Mouse (Mus musculus): ENCODE results near the gene Sirt7.

Gene Sirt7

DNA sequence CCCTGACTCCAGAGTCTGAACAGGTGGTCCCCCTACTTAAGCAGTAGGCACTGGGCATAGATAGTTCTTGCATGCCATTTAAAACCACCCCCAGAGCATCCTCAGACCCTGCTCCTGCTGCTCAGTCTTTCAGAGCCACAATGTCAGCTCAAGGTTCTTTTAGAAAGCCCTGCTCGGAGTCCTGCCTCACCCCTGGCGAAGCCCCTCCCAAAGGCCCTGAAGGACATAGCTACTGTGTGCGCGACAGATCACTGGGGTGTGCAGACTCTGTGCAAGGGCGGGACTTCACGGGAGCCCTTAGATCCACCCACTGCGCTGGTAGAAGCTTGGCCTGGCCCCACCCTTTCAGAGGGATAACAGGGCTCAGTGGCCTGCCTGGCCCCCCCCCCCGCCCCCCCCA, 15.8 kb downstream of the Sirt7 start:
- no peak for TF ChIP-seq POU5F1 (IDR thresholded peaks at IDR 0.05; ENCODE audit: borderline replicate concordance, low read length)
- TF ChIP-seq CTCF (conservative IDR thresholded peaks at IDR 0.05; ENCODE audit: low read length) = no peak
- no peak for TF ChIP-seq NANOG (IDR thresholded peaks at IDR 0.05; ENCODE audit: borderline replicate concordance, low read length)
- Histone ChIP-seq H3K4me3 (replicated peaks; ENCODE audit: low read length) (peak overlapping the region; percentile 72), H3K9me3 (ENCODE audit: low read length) (no peaks in the 10 kb centered on the region), H3K4me1 (replicated peaks; ENCODE audit: low read depth, low read length) (peaks cover 81% of the 10 kb centered on the region), H3K27me3 (ENCODE audit: insufficient read depth, low read length) (0 out of 2 replicates have a peak, but pooled peaks cover 2% of the 10 kb centered on the region), H3K36me3 (ENCODE audit: insufficient read depth, low read length) (peaks cover 79% of the 10 kb centered on the region)

DNA sequence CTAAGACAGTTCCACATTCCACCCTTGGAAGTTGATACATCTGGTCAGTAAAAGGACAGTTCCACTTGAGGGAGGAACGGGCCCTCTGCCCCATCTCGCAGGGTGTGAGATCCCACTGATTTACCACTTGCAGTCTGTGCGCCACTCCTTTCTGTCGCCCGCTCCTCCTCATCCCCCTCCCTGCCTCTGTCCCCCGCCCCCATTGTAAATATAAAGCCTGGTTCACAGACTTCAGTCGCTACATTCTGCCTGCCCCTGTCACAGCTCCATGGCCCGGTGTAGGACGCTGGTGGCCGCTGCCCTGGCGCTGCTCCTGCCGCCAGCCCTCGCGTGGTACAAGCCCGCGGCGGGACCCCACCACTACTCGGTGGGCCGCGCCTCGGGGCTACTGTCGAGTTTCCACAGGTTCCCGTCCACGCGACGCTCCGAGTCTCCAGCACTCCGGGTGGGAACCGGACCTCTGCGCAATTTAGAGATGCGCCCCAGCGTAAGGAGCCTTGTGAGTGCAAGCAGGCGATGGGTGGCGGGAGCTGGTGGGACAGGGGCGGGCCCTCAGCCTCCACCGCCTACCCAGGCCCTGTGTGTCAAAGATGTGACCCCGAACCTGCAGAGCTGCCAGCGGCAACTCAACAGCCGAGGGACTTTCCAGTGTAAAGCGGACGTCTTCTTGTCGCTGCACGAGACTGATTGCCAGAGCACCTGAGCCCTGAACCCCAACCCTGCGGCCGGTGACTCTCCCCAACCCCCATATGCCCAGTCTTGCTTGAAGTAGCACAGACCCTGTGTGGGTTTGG, 16.6 kb downstream of the Sirt7 start, which contains the start of gene Npb:
Gene Npb, plus strand, starts transcription at position 237 of the 794 bp plus-strand sequence.
- 0 out of 2 replicates have a peak, but pooled peaks cover 2% of the 10 kb centered on the region for H3K27me3 ChIP-seq (ENCODE audit: insufficient read depth, low read length)
- peak within 1 kb of the TSS; percentile 72 for H3K4me3 ChIP-seq (replicated peaks; ENCODE audit: low read length)
- H3K36me3 ChIP-seq (ENCODE audit: insufficient read depth, low read length) = peaks cover 79% of the 10 kb centered on the region
- H3K4me1 ChIP-seq (replicated peaks; ENCODE audit: low read depth, low read length) = peaks cover 73% of the 10 kb centered on the region
- H3K9me3 ChIP-seq (ENCODE audit: low read length) = no peaks in the 10 kb centered on the region
- TF ChIP-seq NANOG (IDR thresholded peaks at IDR 0.05; ENCODE audit: borderline replicate concordance, low read length) = no peak
- no peak for TF ChIP-seq CTCF (conservative IDR thresholded peaks at IDR 0.05; ENCODE audit: low read length)
- no peak for TF ChIP-seq POU5F1 (IDR thresholded peaks at IDR 0.05; ENCODE audit: borderline replicate concordance, low read length)

DNA sequence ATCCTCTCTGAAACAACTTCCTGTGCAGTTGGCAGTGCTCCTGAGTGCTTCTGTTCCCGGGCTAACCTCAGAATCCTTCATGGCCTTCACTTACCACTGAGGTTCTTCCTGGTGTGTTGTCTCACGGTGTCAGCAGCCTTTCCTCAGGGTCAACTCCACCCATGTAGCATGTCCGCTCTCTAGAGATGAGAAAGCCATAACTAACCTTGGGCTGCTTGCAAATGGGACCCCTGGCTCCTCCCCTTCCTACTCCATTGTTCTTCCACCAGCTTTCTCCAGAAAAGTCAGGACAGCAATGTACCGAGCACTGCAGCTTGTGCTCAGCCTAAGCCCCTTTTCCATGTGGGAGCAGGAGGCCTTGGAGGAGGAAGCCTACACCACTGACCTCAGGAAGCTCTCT, 18.3 kb downstream of the Sirt7 start:
- H3K4me1 ChIP-seq (replicated peaks; ENCODE audit: low read depth, low read length) = peaks cover 63% of the 10 kb centered on the region
- H3K4me3 ChIP-seq (replicated peaks; ENCODE audit: low read length) = 0 out of 2 replicates have a peak overlapping the region, but pooled peaks have one; percentile 13
- no peak for TF ChIP-seq CTCF (conservative IDR thresholded peaks at IDR 0.05; ENCODE audit: low read length)
- TF ChIP-seq NANOG (IDR thresholded peaks at IDR 0.05; ENCODE audit: borderline replicate concordance, low read length) = no peak
- TF ChIP-seq POU5F1 (IDR thresholded peaks at IDR 0.05; ENCODE audit: borderline replicate concordance, low read length) = no peak
- H3K9me3 ChIP-seq (ENCODE audit: low read length) = no peaks in the 10 kb centered on the region
- 0 out of 2 replicates have a peak, but pooled peaks cover 2% of the 10 kb centered on the region for H3K27me3 ChIP-seq (ENCODE audit: insufficient read depth, low read length)
- peaks cover 79% of the 10 kb centered on the region for H3K36me3 ChIP-seq (ENCODE audit: insufficient read depth, low read length)

DNA sequence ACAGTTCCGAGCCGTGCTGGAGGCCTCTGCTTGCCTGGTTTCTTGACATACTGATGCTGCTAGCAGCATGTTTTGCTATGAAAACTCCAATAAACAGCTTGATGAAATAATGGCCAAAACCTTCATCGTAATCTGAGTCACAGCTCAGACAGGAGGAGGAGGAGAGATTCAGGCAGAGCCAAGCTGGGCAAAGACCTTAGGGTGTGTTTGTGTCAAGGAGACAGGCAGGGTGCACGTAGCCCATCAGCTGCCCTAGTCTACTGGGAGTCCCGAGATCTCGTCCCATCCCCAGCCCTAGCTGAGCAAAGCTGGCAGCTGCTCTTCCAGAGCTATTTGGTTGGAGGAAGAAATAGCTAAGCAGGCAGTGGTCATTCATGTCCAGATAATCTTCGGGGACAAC, 19.4 kb downstream of the Sirt7 start:
- no peak overlapping the region for H3K4me3 ChIP-seq (replicated peaks; ENCODE audit: low read length)
- TF ChIP-seq NANOG (IDR thresholded peaks at IDR 0.05; ENCODE audit: borderline replicate concordance, low read length) (no peak), POU5F1 (IDR thresholded peaks at IDR 0.05; ENCODE audit: borderline replicate concordance, low read length) (no peak), CTCF (conservative IDR thresholded peaks at IDR 0.05; ENCODE audit: low read length) (no peak)
- no peaks in the 10 kb centered on the region for H3K9me3 ChIP-seq (ENCODE audit: low read length)

GRCm38 (mm10) chr11:120603545-120603944, 21.5 kb downstream of the Sirt7 start:
- TF ChIP-seq CTCF (conservative IDR thresholded peaks at IDR 0.05; ENCODE audit: low read length) = no peak
- TF ChIP-seq NANOG (IDR thresholded peaks at IDR 0.05; ENCODE audit: borderline replicate concordance, low read length) = no peak
- no peak for TF ChIP-seq POU5F1 (IDR thresholded peaks at IDR 0.05; ENCODE audit: borderline replicate concordance, low read length)
- peaks cover 81% of the 10 kb centered on the region for H3K36me3 ChIP-seq (ENCODE audit: insufficient read depth, low read length)
- H3K9me3 ChIP-seq (ENCODE audit: low read length) = no peaks in the 10 kb centered on the region
- H3K4me1 ChIP-seq (replicated peaks; ENCODE audit: low read depth, low read length) = peaks cover 48% of the 10 kb centered on the region
- no peak overlapping the region for H3K4me3 ChIP-seq (replicated peaks; ENCODE audit: low read length)
- 0 out of 2 replicates have a peak, but pooled peaks cover 2% of the 10 kb centered on the region for H3K27me3 ChIP-seq (ENCODE audit: insufficient read depth, low read length)

More for the DNA sequence above, 19.4 kb downstream of the Sirt7 start:
- Histone ChIP-seq H3K27me3 (ENCODE audit: insufficient read depth, low read length) (0 out of 2 replicates have a peak, but pooled peaks cover 2% of the 10 kb centered on the region), H3K36me3 (ENCODE audit: insufficient read depth, low read length) (peaks cover 78% of the 10 kb centered on the region), H3K4me1 (replicated peaks; ENCODE audit: low read depth, low read length) (peaks cover 54% of the 10 kb centered on the region)

GRCm38 (mm10) chr11:120600716-120601115, 24.3 kb downstream of the Sirt7 start:
- Histone ChIP-seq H3K9me3 (ENCODE audit: low read length) (no peaks in the 10 kb centered on the region), H3K27me3 (ENCODE audit: insufficient read depth, low read length) (no peaks in the 10 kb centered on the region), H3K36me3 (ENCODE audit: insufficient read depth, low read length) (peaks cover 82% of the 10 kb centered on the region), H3K4me1 (replicated peaks; ENCODE audit: low read depth, low read length) (peaks cover 37% of the 10 kb centered on the region), H3K4me3 (replicated peaks; ENCODE audit: low read length) (no peak overlapping the region)
- TF ChIP-seq CTCF (conservative IDR thresholded peaks at IDR 0.05; ENCODE audit: low read length) (no peak), NANOG (IDR thresholded peaks at IDR 0.05; ENCODE audit: borderline replicate concordance, low read length) (no peak), POU5F1 (IDR thresholded peaks at IDR 0.05; ENCODE audit: borderline replicate concordance, low read length) (no peak)

DNA sequence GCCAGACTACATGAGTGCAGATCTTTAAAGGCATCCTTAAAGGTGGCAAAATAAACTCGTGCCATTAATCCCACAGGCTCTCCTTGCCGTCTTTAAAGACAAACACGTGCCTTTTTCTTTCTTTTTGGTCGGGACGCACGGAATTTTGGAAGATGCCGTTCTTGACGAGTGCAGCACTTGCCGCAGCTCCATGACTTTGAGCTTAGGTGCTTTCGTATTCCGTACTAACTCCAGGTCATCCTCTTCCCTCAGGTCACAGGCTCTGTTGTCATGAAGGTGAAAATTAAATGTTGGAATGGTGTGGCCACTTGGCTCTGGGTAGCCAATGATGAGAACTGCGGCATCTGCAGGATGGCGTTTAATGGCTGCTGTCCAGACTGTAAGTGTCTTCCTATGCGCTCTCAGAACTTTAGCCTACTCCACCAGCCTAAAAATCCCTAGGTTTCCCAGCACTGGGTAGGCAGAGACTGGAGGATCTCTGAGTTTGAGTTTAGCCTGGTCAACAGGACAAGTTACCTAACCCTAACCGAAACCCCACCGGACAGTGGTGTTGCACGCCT, 26.0 kb downstream of the Sirt7 start:
- H3K36me3 ChIP-seq (ENCODE audit: insufficient read depth, low read length) = peaks cover 82% of the 10 kb centered on the region

DNA sequence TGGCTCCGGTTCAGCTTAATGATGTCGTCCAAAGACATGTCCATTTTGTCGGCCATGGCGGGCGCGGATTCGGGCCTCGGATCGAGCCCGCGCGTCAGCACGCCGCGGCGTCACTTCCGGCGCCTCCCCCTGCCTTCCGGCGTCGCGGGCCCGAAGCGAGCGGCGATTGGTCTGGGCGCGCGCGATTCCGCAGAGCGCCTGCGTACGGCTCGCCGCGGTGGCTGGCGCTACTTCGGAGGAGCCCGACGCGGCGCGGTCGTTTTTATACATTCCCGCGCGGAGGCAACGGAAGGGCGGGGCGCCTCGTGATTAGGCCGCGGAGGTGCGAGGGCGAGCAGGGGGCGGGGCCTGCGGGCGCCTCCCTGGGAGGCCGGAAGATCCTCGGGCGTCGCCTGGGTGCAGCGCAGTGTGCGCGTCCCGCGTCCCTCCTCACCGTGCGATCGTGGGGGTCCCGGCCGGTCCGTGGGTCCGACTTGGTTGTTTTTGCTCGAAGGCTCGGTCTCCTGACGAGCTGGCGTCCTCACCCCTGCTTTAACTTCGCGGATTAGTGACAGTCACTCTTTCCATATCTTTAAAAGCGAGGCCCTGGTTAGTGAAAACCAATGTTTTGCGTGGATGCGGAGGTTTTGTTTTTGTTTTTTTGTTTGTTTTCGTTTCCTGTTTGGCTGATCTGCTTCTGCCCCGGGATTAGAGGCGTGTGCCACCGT, 26.6 kb downstream of the Sirt7 start, which contains the start of the genes Alyref and Anapc11:
Gene Alyref, minus strand, starts transcription at position 83 of the 707 bp plus-strand sequence.
Gene Anapc11, plus strand, starts transcription at position 139 of the 707 bp plus-strand sequence.
- Histone ChIP-seq H3K9me3 (ENCODE audit: low read length) (no peaks in the 10 kb centered on the region), H3K36me3 (ENCODE audit: insufficient read depth, low read length) (peaks cover 82% of the 10 kb centered on the region), H3K27me3 (ENCODE audit: insufficient read depth, low read length) (no peaks in the 10 kb centered on the region), H3K4me3 (replicated peaks; ENCODE audit: low read length) (peak within 1 kb of the TSS; percentile 96), H3K4me1 (replicated peaks; ENCODE audit: low read depth, low read length) (peaks cover 56% of the 10 kb centered on the region)
- TF ChIP-seq NANOG (IDR thresholded peaks at IDR 0.05; ENCODE audit: borderline replicate concordance, low read length) = no peak
- TF ChIP-seq POU5F1 (IDR thresholded peaks at IDR 0.05; ENCODE audit: borderline replicate concordance, low read length) = no peak
- TF ChIP-seq CTCF (conservative IDR thresholded peaks at IDR 0.05; ENCODE audit: low read length) = no peak

More for the DNA sequence above, 26.0 kb downstream of the Sirt7 start:
- peaks cover 51% of the 10 kb centered on the region for H3K4me1 ChIP-seq (replicated peaks; ENCODE audit: low read depth, low read length)
- H3K4me3 ChIP-seq (replicated peaks; ENCODE audit: low read length) = peak overlapping the region; percentile 96
- H3K27me3 ChIP-seq (ENCODE audit: insufficient read depth, low read length) = no peaks in the 10 kb centered on the region
- TF ChIP-seq NANOG (IDR thresholded peaks at IDR 0.05; ENCODE audit: borderline replicate concordance, low read length) (no peak), POU5F1 (IDR thresholded peaks at IDR 0.05; ENCODE audit: borderline replicate concordance, low read length) (no peak), CTCF (conservative IDR thresholded peaks at IDR 0.05; ENCODE audit: low read length) (no peak)
- no peaks in the 10 kb centered on the region for H3K9me3 ChIP-seq (ENCODE audit: low read length)
